Mouse (Mus musculus): ENCODE results near the gene Fam120b.

The Fam120b gene

GRCm38 (mm10) chr17:15379741-15380526 lies 16.1 kb upstream of the Fam120b start:
- DNase-seq (ENCODE audit: low spot score in 2 of 2) = no peak

DNA sequence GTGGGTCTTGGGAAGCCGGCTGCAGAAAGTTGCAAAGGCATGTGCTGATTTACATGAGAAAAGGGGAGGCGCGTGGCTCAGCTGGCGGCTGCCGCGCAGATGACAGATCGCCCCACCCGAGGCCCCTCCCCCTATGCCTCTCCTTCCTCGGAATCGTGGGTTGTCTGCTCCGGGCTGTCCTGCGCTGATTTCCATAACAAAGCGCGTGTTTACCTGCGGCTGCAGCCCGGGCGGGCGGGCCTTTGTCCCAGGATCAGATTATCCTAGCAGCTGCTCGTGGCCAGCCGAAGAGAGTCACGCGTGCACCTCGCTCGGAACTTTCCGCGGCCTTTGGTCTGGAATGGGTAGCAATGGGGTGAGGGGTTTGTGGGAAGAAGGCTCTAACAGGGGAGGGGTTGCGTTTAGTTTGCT lies 15.4 kb upstream of the Fam120b start:
- peak in 1 of 2 experiments; percentile 54 for DNase-seq (ENCODE audit: low spot score in 2 of 2)

DNA sequence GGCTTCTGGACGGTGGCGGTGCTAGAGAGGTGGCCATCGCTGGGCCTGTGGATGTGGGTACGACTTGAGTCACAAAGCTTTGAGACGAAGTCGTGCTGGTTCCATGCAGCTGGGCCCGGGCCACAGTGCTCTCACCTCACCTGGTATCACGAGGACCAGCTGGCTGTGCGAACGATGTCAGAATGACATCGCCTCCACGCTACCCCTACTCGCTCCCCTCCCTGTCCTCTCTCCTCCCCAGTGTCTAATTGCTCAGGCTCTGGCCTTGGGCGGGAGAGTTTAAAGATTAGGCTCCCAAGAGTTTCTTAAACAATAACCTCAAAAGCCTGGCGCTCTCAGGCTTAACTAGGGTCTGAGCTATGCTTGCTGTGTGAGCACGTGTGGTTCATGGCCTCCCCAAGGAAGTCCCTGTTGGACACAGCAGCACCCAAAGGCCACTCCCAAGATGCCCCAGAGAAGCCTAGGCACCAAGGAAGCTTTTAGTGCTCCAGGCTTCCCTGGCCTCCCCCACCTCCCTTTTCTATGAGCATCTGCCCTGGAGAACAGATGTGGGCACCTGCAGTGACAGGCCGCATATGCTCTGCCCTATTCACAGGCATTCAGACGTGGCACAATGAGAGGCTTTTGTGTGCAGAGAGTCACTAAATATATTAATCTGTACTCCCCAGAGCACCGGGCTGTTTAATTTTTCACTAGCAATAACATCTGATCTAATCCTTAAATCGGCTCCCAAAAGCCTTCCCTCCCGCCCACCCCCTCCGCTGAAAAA lies 14.7 kb upstream of the Fam120b start:
- no peak for DNase-seq (ENCODE audit: low spot score in 2 of 2)

GRCm38 (mm10) chr17:15381869-15382660 lies 13.9 kb upstream of the Fam120b start:
- no peak for DNase-seq (ENCODE audit: low spot score in 2 of 2)

DNA sequence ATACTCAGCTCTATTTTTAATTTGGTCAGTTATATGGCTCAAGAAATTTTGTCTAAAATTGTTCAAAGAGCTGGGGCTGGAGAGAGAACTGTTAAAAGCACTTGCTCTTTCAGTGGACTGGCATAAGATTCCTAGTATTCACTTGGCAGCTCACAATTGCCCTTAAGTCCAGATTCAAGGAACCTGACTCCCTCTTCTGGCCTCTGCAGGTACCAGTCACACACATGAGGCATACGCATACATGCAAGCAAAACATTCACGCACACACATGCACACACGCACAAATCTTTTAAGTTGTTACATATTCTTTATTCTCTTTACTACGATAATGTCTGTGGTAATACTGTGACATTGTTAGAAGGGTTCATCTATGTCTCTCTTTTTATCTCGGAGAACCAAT lies 12.6 kb upstream of the Fam120b start:
- no peak for DNase-seq (ENCODE audit: low spot score in 2 of 2)

DNA sequence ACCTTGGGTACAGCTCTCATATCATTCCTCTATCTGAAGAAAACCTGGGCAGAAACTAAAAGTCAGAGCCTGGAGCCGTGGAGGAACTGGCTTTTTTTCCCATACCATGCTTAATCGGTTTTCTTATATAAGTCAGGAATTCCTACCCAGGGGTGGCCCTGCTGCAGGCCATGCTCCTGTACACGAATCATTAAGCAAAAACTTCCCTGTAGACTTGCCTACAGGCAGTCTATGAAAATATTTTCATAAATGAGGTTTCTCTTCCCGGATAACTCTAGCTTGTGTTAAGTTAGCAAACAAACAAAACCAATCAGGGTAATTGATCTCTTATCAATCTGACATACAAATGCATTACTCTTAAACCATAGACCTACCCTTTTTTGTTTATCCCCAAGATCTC lies 7.1 kb upstream of the Fam120b start:
- no peak for DNase-seq (ENCODE audit: low spot score in 2 of 2)

GRCm38 (mm10) chr17:15389356-15389755 lies 6.6 kb upstream of the Fam120b start:
- no peak for DNase-seq (ENCODE audit: low spot score in 2 of 2)

- DNase-seq (ENCODE audit: low spot score in 2 of 2) = no peak
These were observed 5.7 kb downstream of the Fam120b start for GRCm38 (mm10) chr17:15401716-15402115.

GRCm38 (mm10) chr17:15406576-15406975 lies 10.6 kb downstream of the Fam120b start:
- DNase-seq (ENCODE audit: low spot score in 2 of 2) = no peak

- peak in 1 of 2 experiments; percentile 46 for DNase-seq (ENCODE audit: low spot score in 2 of 2)
These were observed 13.3 kb downstream of the Fam120b start for GRCm38 (mm10) chr17:15409261-15409660.

DNA sequence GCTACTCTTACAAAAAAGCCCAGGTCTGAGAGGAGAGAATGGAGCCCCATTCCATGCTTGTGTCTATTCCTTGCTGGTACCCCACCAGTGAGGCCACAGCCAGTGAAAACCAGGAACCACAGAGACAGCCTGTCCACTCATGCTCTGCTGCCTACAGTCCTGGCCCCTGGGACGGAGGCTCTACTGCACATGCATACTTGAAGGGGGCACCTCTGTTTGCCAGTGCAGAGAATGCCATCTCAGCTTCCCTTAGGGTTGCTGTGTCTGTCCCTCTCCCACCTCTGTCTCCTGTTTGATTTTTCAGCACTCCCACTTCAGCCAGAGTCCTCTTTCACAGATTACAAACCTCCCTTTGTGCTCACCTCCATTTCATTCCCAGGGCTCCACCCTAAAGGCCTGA lies 14.9 kb downstream of the Fam120b start:
- DNase-seq (ENCODE audit: low spot score in 2 of 2) = no peak

GRCm38 (mm10) chr17:15416596-15417215 lies 20.7 kb downstream of the Fam120b start:
- no peak for DNase-seq (ENCODE audit: low spot score in 2 of 2)

GRCm38 (mm10) chr17:15419534-15419933 lies 23.5 kb downstream of the Fam120b start:
- DNase-seq (ENCODE audit: low spot score in 2 of 2) = no peak

DNA sequence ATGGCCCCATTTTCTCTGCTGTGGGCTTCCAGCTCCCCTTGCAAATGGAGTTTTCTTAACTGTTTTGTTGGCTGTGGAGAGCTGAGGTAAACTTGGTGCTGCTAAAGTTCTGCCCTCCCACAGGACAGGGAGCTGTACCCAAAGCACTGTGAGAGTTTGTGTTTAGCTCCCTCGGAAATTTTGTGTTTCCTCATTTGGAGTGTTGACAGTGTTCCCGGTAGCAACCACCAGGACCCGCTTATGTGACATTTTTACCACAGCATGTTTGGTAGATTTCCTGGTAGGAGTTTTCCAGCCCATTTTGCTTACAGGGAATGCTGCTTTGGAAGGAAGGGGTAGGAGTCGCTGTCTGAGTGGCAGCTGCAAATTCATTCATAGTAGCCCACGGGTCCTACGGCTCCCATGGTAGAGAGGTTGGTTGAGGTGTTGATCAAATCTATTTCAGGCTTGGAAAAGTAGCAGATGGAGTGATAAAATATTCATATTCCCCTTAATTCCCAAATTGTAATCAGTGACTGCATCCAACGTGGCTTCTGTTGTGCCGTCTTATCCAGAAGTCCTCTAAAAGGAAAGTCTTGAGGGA lies 24.1 kb downstream of the Fam120b start:
- no peak for DNase-seq (ENCODE audit: low spot score in 2 of 2)

DNA sequence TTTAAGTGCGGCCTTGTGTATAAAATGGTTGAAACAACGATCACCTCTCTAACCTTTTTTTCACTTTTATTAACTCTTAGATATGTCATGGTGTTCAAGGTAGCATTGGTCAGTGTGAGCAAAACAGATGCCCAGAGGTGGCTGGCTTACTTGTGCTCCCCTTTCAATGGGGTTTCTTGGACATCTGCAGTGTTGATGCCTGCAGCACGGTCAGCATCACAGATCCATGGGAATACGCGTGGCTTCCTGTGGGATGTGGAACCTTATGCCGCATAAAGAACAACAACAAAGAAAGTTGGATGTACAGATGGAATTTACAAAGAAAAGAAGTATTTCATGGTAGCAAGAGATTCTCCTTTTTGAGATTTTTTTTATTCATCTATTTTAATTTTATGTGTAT lies 25.4 kb downstream of the Fam120b start:
- no peak for DNase-seq (ENCODE audit: low spot score in 2 of 2)

GRCm38 (mm10) chr17:15422666-15423065 lies 26.7 kb downstream of the Fam120b start:
- DNase-seq (ENCODE audit: low spot score in 2 of 2) = no peak

GRCm38 (mm10) chr17:15423080-15423765 lies 27.2 kb downstream of the Fam120b start:
- peak; percentile 80 to 82 for DNase-seq (ENCODE audit: low spot score in 2 of 2)

GRCm38 (mm10) chr17:15425931-15426330 lies 29.9 kb downstream of the Fam120b start:
- no peak for DNase-seq (ENCODE audit: low spot score in 2 of 2)

GRCm38 (mm10) chr17:15429451-15429850 lies 33.4 kb downstream of the Fam120b start:
- no peak for DNase-seq (ENCODE audit: low spot score in 2 of 2)

GRCm38 (mm10) chr17:15429937-15430336 lies 33.9 kb downstream of the Fam120b start:
- no peak for DNase-seq (ENCODE audit: low spot score in 2 of 2)

- no peak for DNase-seq (ENCODE audit: low spot score in 2 of 2)
These were observed 35.1 kb downstream of the Fam120b start for GRCm38 (mm10) chr17:15431021-15431514.

Measured in right cerebral cortex, adult 2 months (tissue).